Mouse (Mus musculus) macrophage (primary cell): ENCODE data around the gene AC170998.1. TPM values are rescaled to one million over a fixed set of nuclear protein-coding genes. Genes with fewer than 3 reads are reported as not detected.

Experiments
- H3K27ac ChIP-seq: fragments of 350-480 bp; formaldehyde crosslinking; 2 replicates; pipeline ENCODE4 v1.9.0; 2021
- H3K36me3 ChIP-seq: fragments of 350-480 bp; formaldehyde crosslinking; 2 replicates; pipeline ENCODE4 v1.9.0; 2021; ENCODE audit errors: inconsistent target
- H3K4me3 ChIP-seq: fragments of 350-480 bp; formaldehyde crosslinking; 2 replicates; pipeline ENCODE4 v1.9.0; 2021; ENCODE audit errors: inconsistent target
- H3K79me2 ChIP-seq: fragments of 350-480 bp; formaldehyde crosslinking; 2 replicates; pipeline ENCODE4 v1.9.0; 2021; ENCODE audit errors: inconsistent target
- WGBS: methylation state at CpG from one replicate; pipeline ENCODE4 v1.1.7; 2026; ENCODE audit warnings: inconsistent platforms; ENCODE audit not compliant: missing documents; 5-methylcytosine and 5-hydroxymethylcytosine counted together
- polyA plus RNA-seq: library from polyadenylated mRNA; stranded (reverse); fragments of 250-400 nt; gene quantifications from 3 replicates; pipeline ENCODE4 v1.2.4, GENCODE M21; 2018; ENCODE audit warnings: inconsistent platforms

The AC170998.1 gene
- polyA plus RNA-seq, 1 experiment from 2014 or later: 0.93 TPM

DNA sequence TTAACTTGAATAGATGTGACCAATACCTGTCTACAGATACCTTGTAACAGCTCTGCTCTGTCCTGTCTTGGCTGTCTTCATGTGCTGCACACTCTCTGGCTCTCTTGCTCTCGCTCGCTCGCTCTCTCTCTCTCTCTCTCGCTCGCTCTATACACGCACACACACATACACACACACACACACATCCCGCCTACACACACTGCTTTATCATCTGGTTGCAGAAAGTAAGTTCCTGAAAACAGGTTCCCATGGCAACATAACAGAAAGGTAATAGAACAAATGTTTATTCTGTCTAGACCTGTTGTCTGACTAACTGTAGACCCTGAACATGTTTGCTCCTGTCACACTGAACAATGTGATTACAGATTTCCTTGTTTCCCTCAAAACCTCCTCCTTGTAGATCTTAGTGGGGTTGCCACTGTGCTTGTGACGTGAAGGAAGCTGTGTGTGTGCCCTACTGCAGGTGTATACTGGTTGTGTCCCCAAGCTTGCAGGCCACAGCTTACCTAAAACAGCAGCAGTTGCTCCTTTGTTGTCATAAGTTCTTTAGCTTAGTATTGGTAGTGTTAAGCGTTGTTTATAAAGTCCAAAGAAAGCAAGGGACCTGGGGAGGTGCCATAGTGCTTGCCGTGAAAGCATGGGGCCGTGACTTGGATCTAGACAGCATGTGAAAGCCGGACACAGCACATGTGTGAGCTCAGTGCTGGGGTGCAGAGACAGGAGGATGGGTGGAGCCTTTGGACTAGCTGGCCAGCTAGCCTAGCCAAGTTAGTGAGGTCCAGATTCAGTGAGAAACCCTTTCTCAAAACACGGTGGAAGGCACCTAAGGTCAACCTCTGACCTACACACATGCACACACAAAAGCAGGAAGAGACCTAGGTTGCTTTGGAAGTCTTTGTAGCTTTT, 28.3 kb upstream of the AC170998.1 start:
- H3K27ac ChIP-seq: peak overlapping the region; percentile 35
- peaks cover 98% of the 10 kb centered on the region for H3K79me2 ChIP-seq
- WGBS: 45% methylated on average over 13 of the region's 13 CpGs
- no peak overlapping the region for H3K4me3 ChIP-seq
- H3K36me3 ChIP-seq: no peaks in the 10 kb centered on the region

DNA sequence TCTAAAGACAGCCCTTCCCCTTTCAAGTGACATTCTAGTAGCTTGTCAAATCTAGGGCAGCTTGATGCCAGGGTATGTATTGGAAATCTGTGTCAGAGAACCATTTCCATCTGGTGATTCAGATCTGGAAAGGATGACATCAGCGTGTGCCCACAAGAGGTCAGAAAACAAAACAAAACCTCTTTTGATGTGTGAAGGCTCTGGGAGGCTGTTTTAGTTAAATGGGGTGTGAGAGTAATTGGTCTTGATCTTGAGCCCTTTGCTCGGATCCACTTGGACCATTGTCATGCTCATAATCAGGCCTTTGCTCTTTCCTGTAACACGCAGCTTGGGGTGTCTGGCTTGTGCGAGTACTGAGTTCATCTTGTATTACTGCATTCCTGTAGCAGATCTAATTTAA, 27.6 kb upstream of the AC170998.1 start:
- Histone ChIP-seq H3K36me3 (no peaks in the 10 kb centered on the region), H3K27ac (peak overlapping the region; percentile 35; the same call in 1 of the 2 replicates), H3K4me3 (no peak overlapping the region), H3K79me2 (peaks cover 98% of the 10 kb centered on the region)
- 79% methylated on average over 4 of the region's 4 CpGs for WGBS

GRCm38 (mm10) chr17:28698672-28699071, 27.2 kb upstream of the AC170998.1 start:
- WGBS: 38% methylated on average over 2 of the region's 2 CpGs
- Histone ChIP-seq H3K79me2 (peaks cover 98% of the 10 kb centered on the region), H3K36me3 (no peaks in the 10 kb centered on the region), H3K4me3 (no peak overlapping the region), H3K27ac (no peak overlapping the region)

DNA sequence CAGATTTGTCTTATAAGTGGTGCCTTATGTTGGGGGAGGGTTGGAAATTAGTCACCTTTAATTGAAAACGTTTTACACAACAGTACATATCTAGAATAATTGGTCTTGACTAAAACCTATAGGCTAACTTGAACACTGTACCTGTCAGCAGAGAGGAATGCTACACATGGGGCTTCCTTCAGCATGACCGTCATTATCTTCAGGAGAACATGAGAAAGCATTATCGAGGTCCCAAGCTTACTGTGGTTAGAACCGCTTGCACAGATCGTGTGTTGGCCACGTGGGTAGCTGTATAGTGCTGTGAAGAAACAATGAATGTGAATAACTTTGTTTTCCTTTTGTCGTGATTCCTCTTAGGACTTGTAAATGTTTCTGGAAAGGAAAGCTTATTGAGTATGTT, 26.1 kb upstream of the AC170998.1 start:
- 12% methylated on average over 7 of the region's 7 CpGs for WGBS
- no peak overlapping the region for H3K4me3 ChIP-seq
- H3K79me2 ChIP-seq: peaks cover 100% of the 10 kb centered on the region
- no peaks in the 10 kb centered on the region for H3K36me3 ChIP-seq
- no peak overlapping the region for H3K27ac ChIP-seq

- no peaks in the 10 kb centered on the region for H3K36me3 ChIP-seq
- H3K27ac ChIP-seq: no peak overlapping the region
- H3K4me3 ChIP-seq: no peak overlapping the region
- 83% methylated on average over 4 of the region's 4 CpGs for WGBS
- H3K79me2 ChIP-seq: peaks cover 100% of the 10 kb centered on the region
These were observed 24.7 kb upstream of the AC170998.1 start for GRCm38 (mm10) chr17:28701171-28701570.

GRCm38 (mm10) chr17:28701737-28702136, 24.1 kb upstream of the AC170998.1 start:
- 74% methylated on average over 3 of the region's 3 CpGs for WGBS
- H3K36me3 ChIP-seq: no peaks in the 10 kb centered on the region
- no peak overlapping the region for H3K4me3 ChIP-seq

DNA sequence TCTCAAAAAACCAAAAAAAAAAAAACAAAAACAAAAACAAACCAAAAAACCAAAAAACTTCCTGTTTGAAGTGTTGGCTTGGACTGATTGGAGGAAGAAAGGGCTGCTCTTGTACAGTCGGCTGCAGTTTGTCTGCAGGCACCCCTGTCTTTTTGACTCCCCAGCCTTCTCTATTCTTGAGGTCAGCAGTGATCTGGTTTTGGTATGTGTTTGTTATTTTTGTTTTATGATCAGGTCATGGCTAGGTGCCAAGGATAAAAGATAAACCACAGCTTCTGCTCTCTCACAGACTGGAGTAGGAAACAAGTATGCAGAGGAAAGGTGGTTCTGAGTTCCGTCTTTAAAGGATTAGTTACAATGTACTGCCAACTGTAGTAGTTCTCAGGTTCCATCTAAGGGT, 23.2 kb upstream of the AC170998.1 start:
- Histone ChIP-seq H3K79me2 (peaks cover 100% of the 10 kb centered on the region), H3K27ac (peak overlapping the region; percentile 15; the same call in 1 of the 2 replicates), H3K36me3 (no peaks in the 10 kb centered on the region), H3K4me3 (no peak overlapping the region)
- 15% methylated on average over 2 of the region's 2 CpGs for WGBS

More at GRCm38 (mm10) chr17:28701737-28702136, 24.1 kb upstream of the AC170998.1 start:
- peaks cover 100% of the 10 kb centered on the region for H3K79me2 ChIP-seq
- 0 out of 2 replicates have a peak overlapping the region, but pooled peaks have one; percentile 15 for H3K27ac ChIP-seq

- no peak overlapping the region for H3K4me3 ChIP-seq
- H3K27ac ChIP-seq: peak overlapping the region; percentile 85
- WGBS: 0% methylated on average over 1 of the region's 1 CpGs
- H3K79me2 ChIP-seq: peaks cover 98% of the 10 kb centered on the region
- H3K36me3 ChIP-seq: no peaks in the 10 kb centered on the region
These were observed 19.2 kb upstream of the AC170998.1 start for GRCm38 (mm10) chr17:28706697-28707096.

DNA sequence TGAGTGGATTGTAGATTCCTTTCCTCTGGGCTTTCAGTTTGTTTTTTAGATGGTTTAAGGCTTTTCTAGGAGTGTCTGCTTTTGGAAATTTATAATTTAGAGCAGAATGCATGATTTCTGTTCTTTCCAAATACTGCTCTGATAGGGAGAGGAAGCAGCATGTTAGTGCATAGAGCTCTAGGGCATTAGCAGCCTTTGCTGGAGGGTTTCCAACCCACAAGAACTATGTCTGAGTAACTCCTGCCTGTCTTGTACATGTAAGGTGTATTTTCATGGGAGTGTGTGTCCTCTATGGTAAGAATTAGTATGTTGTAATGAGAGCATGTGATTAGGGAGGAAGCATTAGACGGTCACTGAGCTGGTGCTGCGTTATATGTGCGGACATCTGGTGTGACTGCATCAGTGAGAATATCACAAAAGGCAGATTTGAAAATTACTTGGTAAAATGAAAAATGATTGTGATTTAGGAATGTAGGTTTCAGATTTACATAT, 18.7 kb upstream of the AC170998.1 start:
- Histone ChIP-seq H3K36me3 (no peaks in the 10 kb centered on the region), H3K4me3 (no peak overlapping the region), H3K79me2 (peaks cover 98% of the 10 kb centered on the region), H3K27ac (peak overlapping the region; percentile 85)
- WGBS: 43% methylated on average over 3 of the region's 3 CpGs

GRCm38 (mm10) chr17:28707816-28708215, 18.1 kb upstream of the AC170998.1 start:
- H3K4me3 ChIP-seq: no peak overlapping the region
- peak overlapping the region; percentile 85; the same call in 1 of the 2 replicates for H3K27ac ChIP-seq
- no peaks in the 10 kb centered on the region for H3K36me3 ChIP-seq
- peaks cover 98% of the 10 kb centered on the region for H3K79me2 ChIP-seq
- WGBS: 77% methylated on average over 2 of the region's 2 CpGs

DNA sequence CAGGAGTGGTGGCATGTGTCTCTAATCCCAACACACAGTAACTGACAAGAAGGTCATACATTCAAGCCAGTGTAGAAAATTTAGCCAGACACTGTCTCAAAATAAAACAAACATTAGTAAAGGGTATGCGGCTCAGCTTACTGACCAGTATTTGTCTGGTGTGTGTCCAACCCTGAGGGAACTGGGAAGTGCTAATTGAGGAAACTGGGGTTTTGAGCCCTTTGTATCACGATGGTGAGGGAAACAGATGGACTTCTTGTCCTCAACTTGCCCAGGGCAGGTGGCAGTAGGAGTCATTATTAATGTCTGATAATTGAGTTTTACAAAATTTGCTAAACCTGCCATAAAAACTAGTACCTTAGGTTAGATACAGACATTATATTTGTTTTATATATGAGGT, 16.9 kb upstream of the AC170998.1 start:
- 6% methylated on average over 2 of the region's 2 CpGs for WGBS
- Histone ChIP-seq H3K27ac (peak overlapping the region; percentile 85), H3K4me3 (no peak overlapping the region), H3K36me3 (no peaks in the 10 kb centered on the region), H3K79me2 (peaks cover 98% of the 10 kb centered on the region)

- WGBS: 9% methylated on average over 8 of the region's 8 CpGs
- Histone ChIP-seq H3K79me2 (peaks cover 98% of the 10 kb centered on the region), H3K4me3 (no peak overlapping the region), H3K27ac (peak overlapping the region; percentile 85), H3K36me3 (peaks cover 5% of the 10 kb centered on the region; the same call in 1 of the 2 replicates)
These were observed 16.2 kb upstream of the AC170998.1 start for GRCm38 (mm10) chr17:28709552-28710290.

GRCm38 (mm10) chr17:28710291-28710688, 15.6 kb upstream of the AC170998.1 start:
- no peak overlapping the region for H3K4me3 ChIP-seq
- peaks cover 10% of the 10 kb centered on the region; the same call in 1 of the 2 replicates for H3K36me3 ChIP-seq
- H3K27ac ChIP-seq: peak overlapping the region; percentile 85
- 77% methylated on average over 8 of the region's 8 CpGs for whole genome bisulfite sequencing
- H3K79me2 ChIP-seq: peaks cover 98% of the 10 kb centered on the region

DNA sequence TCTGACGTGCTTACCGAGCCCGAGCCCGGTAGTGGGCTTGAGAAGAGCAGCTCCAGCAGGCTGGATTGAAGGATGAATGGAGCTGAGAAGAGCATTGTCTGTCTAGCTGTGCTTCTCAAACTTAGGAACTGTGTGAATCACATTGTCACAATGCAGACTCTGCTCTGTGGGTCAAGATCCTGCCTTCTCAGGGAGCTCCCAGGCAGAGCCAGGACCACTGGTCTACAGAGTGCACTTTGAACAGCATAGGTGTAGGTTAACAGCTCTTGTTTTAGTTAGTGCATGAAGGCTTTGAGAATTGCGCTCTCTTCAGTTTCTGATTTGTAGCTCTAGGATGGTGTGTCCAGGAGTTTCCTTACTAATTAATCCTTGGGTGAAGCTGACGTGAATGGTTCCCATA, 14.6 kb upstream of the AC170998.1 start:
- peak overlapping the region; percentile 85; the same call in 1 of the 2 replicates for H3K27ac ChIP-seq
- peaks cover 16% of the 10 kb centered on the region; the same call in 1 of the 2 replicates for H3K36me3 ChIP-seq
- H3K79me2 ChIP-seq: peaks cover 96% of the 10 kb centered on the region
- 99% methylated on average over 6 of the region's 6 CpGs for WGBS
- H3K4me3 ChIP-seq: no peak overlapping the region
